Mouse (Mus musculus) embryonic facial prominence, embryonic 13.5 days (tissue): ENCODE data around the gene Hipk2. TPM values are rescaled to one million over a fixed set of nuclear protein-coding genes. Genes with fewer than 3 reads are reported as not detected.
"Not testable (repeated sequence)": the region's sequence is repeated elsewhere in the genome, so short reads cannot be mapped to it uniquely, and the experiment has no call there.

Experiments used
- ATAC-seq: fragments of 200-750 bp; cut with Nextera tagmentation; 2 replicates; pipeline ENCODE4 v1.8.0; 2017; ENCODE audit warnings: low read depth; ENCODE audit not compliant: insufficient number of reproducible peaks, insufficient read depth, low FRiP score, low TSS enrichment
- H3K27ac ChIP-seq: fragments of 300-500 bp; sonication (generic); 2 replicates; pipeline ENCODE4 v1.5.1; 2015; ENCODE audit warnings: moderate library complexity, mild to moderate bottlenecking, inconsistent platforms
- H3K27me3 ChIP-seq: fragments of 300-500 bp; sonication (generic); 2 replicates; pipeline ENCODE4 v1.6.1; 2015; ENCODE audit warnings: mild to moderate bottlenecking, inconsistent platforms
- H3K36me3 ChIP-seq: fragments of 300-500 bp; sonication (generic); 2 replicates; pipeline ENCODE4 v1.6.1; 2015; ENCODE audit warnings: mild to moderate bottlenecking, inconsistent platforms
- H3K4me1 ChIP-seq: fragments of 300-500 bp; sonication (generic); 2 replicates; pipeline ENCODE4 v1.6.1; 2015; ENCODE audit warnings: inconsistent platforms
- H3K4me2 ChIP-seq: fragments of 300-500 bp; sonication (generic); 2 replicates; pipeline ENCODE4 v1.6.1; 2015; ENCODE audit warnings: moderate library complexity, mild to moderate bottlenecking, inconsistent platforms
- H3K4me3 ChIP-seq: fragments of 300-500 bp; sonication (generic); 2 replicates; pipeline ENCODE4 v1.5.1; 2015; ENCODE audit warnings: mild to moderate bottlenecking, inconsistent platforms
- H3K9ac ChIP-seq: fragments of 300-500 bp; sonication (generic); 2 replicates; pipeline ENCODE4 v1.6.1; 2015; ENCODE audit warnings: mild to moderate bottlenecking, inconsistent platforms
- H3K9me3 ChIP-seq: fragments of 300-500 bp; sonication (generic); 2 replicates; pipeline ENCODE4 v1.6.1; 2016; ENCODE audit warnings: inconsistent platforms
- WGBS: fragments of 180-500 bp; shearing (Covaris S2); methylation state at CpG from one replicate; pipeline ENCODE4 v1.1.7; 2015; ENCODE audit warnings: mixed read lengths; 5-methylcytosine and 5-hydroxymethylcytosine counted together
- polyA plus RNA-seq: library from polyadenylated mRNA; unstranded; fragments of >200 nt; fragmentation: Nextera tagmentation; extraction: Ambion mirVana; gene quantifications from 2 replicates; pipeline ENCODE4 v1.2.1, GENCODE M21; 2015

The Hipk2 gene
- polyA plus RNA-seq, 1 experiment from 2014 or later = 16.2 TPM

DNA sequence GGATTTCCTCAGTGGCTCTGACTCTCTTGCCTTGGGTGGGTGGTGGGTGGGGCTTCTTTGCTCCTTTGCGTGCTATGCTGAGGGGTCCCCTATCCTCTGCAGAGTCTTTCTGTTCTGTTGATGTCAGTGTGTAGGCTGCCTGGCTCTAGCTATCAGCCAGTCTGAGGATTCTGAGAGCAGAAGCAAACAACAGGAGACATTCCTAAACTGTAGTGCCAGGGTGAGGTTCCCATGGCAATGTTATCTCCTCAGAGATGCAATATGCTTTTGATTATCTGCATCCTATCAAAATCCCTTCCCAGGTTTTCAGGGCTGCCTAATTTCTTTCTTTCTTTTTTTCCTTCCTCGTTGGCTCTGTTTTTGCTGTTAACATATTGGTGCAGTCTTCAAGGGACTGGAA is 193.4 kb downstream of the Hipk2 start:
- no peak overlapping the region for H3K4me3 ChIP-seq
- no peak for ATAC-seq
- no peaks in the 10 kb centered on the region for H3K27me3 ChIP-seq
- no peaks in the 10 kb centered on the region for H3K4me1 ChIP-seq
- no peak overlapping the region for H3K4me2 ChIP-seq
- no peaks in the 10 kb centered on the region for H3K9me3 ChIP-seq
- no peak overlapping the region for H3K27ac ChIP-seq
- H3K9ac ChIP-seq = no peak overlapping the region
- WGBS = 38% methylated on average over 2 of the region's 2 CpGs
- peaks cover 3% of the 10 kb centered on the region; the same call in 1 of the 2 replicates for H3K36me3 ChIP-seq

GRCm38 (mm10) chr6:38677629-38678028 is 198.3 kb downstream of the Hipk2 start:
- Histone ChIP-seq H3K36me3 (peaks cover 3% of the 10 kb centered on the region; the same call in 1 of the 2 replicates), H3K4me1 (no peaks in the 10 kb centered on the region), H3K9ac (no peak overlapping the region), H3K9me3 (no peaks in the 10 kb centered on the region; the same call in 1 of the 2 replicates), H3K4me3 (no peak overlapping the region), H3K27me3 (no peaks in the 10 kb centered on the region), H3K4me2 (no peak overlapping the region), H3K27ac (no peak overlapping the region)
- 76% methylated on average over 9 of the region's 9 CpGs for WGBS
- ATAC-seq = no peak

DNA sequence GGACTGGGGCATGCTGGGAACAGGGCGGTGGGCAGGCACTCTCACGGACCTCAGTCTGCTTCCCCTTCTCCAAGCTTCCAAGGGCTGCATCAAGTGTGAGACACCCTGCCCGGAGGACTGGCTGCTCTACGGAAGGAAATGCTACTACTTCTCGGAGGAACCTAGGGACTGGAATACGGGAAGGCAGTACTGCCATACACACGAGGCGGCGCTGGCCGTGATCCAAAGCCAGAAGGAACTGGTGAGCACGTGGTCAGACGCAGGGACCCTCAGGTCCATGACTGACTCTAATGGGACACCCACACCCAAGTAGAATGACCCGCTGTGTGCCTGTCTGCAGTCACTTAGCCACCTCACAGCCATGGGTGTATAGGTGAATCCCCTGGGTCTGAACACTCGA is 199.2 kb downstream of the Hipk2 start:
- no peak for ATAC-seq
- H3K9ac ChIP-seq = no peak overlapping the region
- WGBS = 74% methylated on average over 14 of the region's 14 CpGs

DNA sequence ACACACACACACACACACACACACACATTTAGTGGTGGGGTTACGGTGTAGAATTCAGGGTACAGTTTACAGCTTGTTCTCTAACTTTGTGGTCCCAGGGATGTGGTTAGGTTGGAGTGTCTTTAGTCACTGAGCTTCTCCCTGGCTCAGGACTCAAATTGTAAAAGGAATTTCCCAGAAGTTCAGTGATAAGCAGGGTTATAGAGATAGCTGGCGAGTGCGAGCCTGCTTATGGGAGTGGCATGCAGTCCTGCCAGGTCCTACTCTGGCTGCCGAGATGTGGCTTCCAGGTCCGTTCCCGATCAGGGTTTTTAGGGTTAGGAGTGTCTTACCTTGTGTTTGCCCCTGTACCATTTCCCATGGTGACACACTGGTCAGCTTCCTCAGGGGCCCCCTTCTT is 199.7 kb downstream of the Hipk2 start:
- Histone ChIP-seq H3K36me3 (no peaks in the 10 kb centered on the region), H3K4me3 (no peak overlapping the region), H3K27me3 (no peaks in the 10 kb centered on the region), H3K4me2 (no peak overlapping the region), H3K4me1 (no peaks in the 10 kb centered on the region), H3K9ac (no peak overlapping the region), H3K9me3 (no peaks in the 10 kb centered on the region; the same call in 1 of the 2 replicates), H3K27ac (no peak overlapping the region)
- WGBS = 80% methylated on average over 6 of the region's 6 CpGs
- no peak for ATAC-seq

More for the DNA sequence above, 199.2 kb downstream of the Hipk2 start:
- peaks cover under 1% of the 10 kb centered on the region; the same call in 1 of the 2 replicates for H3K36me3 ChIP-seq
- no peak overlapping the region for H3K4me2 ChIP-seq
- H3K27ac ChIP-seq = no peak overlapping the region
- no peaks in the 10 kb centered on the region for H3K27me3 ChIP-seq
- H3K4me3 ChIP-seq = no peak overlapping the region
- H3K9me3 ChIP-seq = no peaks in the 10 kb centered on the region; the same call in 1 of the 2 replicates
- H3K4me1 ChIP-seq = no peaks in the 10 kb centered on the region

DNA sequence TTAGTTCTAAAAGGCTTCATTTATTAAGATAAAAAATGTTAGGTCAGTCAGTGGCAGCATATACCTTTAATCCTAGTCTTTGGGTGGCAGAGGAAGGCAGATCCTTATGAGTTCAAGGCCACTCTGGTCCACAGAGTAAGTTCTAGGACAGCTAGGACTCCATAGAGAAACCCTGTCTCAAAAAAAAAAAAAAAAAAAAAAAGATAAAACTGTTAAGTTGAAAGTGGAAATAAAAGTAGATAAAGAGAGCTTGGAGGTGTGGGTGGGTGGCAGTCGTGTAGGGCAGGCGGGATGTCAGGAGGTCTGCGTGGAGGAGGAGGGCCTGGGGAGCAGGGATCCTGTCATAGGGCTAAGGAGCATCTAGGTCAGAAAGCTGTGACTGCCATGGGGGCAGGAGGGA is 204.0 kb downstream of the Hipk2 start:
- ATAC-seq = no peak
- 88% methylated on average over 3 of the region's 3 CpGs for WGBS

DNA sequence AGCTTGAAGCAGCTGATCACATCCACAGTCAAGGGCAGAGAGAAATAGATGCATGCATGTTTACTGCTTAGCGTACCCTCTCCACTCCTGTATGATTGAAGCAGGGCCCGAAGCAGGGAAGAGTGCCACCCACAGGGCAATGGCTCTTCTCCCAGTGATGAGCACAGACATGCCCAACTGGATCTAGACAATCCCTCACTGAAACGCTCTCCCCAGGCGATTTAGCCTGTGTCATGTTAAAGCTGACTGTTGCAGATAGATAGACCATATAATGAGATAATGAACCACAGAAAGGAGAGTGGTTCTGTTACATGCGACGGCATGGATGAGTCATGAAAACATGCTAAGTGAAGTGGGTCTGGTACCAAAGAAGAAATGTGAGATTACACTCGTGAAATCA is 204.7 kb downstream of the Hipk2 start:
- Histone ChIP-seq H3K27ac (no peak overlapping the region), H3K9ac (no peak overlapping the region), H3K4me1 (no peaks in the 10 kb centered on the region), H3K4me3 (no peak overlapping the region), H3K9me3 (no peaks in the 10 kb centered on the region; the same call in 1 of the 2 replicates), H3K36me3 (no peaks in the 10 kb centered on the region), H3K27me3 (no peaks in the 10 kb centered on the region), H3K4me2 (no peak overlapping the region)
- WGBS = 61% methylated on average over 7 of the region's 7 CpGs
- ATAC-seq = no peak

More for the DNA sequence above, 204.0 kb downstream of the Hipk2 start:
- H3K4me3 ChIP-seq = no peak overlapping the region
- no peaks in the 10 kb centered on the region for H3K4me1 ChIP-seq
- no peak overlapping the region for H3K9ac ChIP-seq
- no peaks in the 10 kb centered on the region for H3K27me3 ChIP-seq
- no peaks in the 10 kb centered on the region for H3K36me3 ChIP-seq
- H3K4me2 ChIP-seq = no peak overlapping the region
- H3K9me3 ChIP-seq = no peaks in the 10 kb centered on the region; the same call in 1 of the 2 replicates
- H3K27ac ChIP-seq = no peak overlapping the region

- H3K27me3 ChIP-seq, H3K4me2 ChIP-seq, H3K4me3 ChIP-seq, H3K27ac ChIP-seq, H3K36me3 ChIP-seq, ATAC-seq, H3K9ac ChIP-seq, H3K4me1 ChIP-seq, H3K9me3 ChIP-seq: not testable (repeated sequence)
- WGBS = 71% methylated on average over 1 of the region's 1 CpGs
Measured at GRCm38 (mm10) chr6:38670488-38670887, 205.5 kb downstream of the Hipk2 start.

GRCm38 (mm10) chr6:38669580-38669979 is 206.4 kb downstream of the Hipk2 start:
- no peak for ATAC-seq

DNA sequence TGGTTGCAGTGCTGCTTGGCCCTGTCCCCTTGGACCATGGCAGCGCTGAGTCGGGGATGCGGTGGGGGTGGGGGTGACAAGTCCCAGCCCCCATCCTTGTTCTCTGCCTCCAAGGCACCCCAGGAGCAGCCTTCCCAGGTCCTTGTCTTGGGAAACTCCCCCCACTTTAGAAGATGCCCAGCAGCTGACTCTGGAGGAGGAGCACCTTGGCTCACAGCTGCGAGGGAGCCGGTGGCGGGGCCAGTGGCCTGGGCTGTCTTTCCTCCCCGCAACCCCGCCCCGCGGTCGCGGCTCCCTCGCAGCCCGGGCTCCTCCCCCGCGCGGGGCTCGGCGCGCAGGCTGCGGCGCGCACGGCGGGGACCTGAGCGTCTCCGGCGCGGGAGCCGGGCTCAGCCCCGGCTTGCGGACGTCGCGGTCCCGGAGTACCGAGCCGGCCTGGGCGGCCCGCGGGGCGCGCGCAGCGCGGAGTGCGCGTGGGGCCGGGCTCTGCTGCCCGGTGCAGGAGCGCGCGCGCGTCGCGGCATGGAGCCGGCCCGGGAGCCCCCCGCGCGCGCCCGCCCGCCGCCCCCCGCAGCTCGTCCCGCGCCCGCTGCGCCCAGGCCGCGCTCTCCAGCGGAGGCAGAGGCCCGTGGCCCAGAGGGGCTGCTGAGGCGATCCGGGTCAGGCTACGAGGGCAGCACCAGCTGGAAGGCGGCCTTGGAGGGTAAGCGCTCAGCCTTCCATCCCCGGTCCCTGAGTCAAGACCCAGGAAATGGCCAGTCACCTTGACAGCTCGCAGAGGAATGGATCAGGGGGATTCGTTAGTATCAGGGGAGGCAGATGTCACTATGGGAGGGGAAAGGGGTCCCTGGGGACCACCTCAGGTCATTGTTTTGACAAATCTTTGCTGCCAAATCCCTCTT is 213.0 kb downstream of the Hipk2 start, which contains the start of gene Clec2l:
Gene Clec2l, plus strand, starts transcription at position 356 of the 902 bp plus-strand sequence.
- H3K27ac ChIP-seq = no peak within 1 kb of the TSS
- peak within 1 kb of the TSS; percentile 64 for H3K4me3 ChIP-seq
- no peaks in the 10 kb centered on the region for H3K36me3 ChIP-seq
- peak within 1 kb of the TSS; percentile 88 for H3K4me2 ChIP-seq
- H3K9ac ChIP-seq = peak within 1 kb of the TSS; percentile 76
- peaks cover 33% of the 10 kb centered on the region for H3K27me3 ChIP-seq
- peak; percentile 57; the same call in 1 of the 2 replicates for ATAC-seq
- no peaks in the 10 kb centered on the region for H3K9me3 ChIP-seq
- H3K4me1 ChIP-seq = peaks cover 7% of the 10 kb centered on the region; the same call in 1 of the 2 replicates
- WGBS = 1% methylated on average over 63 of the region's 84 CpGs

More at GRCm38 (mm10) chr6:38669580-38669979, 206.4 kb downstream of the Hipk2 start:
- no peaks in the 10 kb centered on the region for H3K4me1 ChIP-seq
- H3K4me3 ChIP-seq = no peak overlapping the region
- WGBS = 64% methylated on average over 6 of the region's 6 CpGs
- peaks cover 9% of the 10 kb centered on the region for H3K27me3 ChIP-seq
- H3K36me3 ChIP-seq = no peaks in the 10 kb centered on the region
- no peak overlapping the region for H3K4me2 ChIP-seq
- no peak overlapping the region for H3K27ac ChIP-seq
- H3K9me3 ChIP-seq = no peaks in the 10 kb centered on the region; the same call in 1 of the 2 replicates
- no peak overlapping the region for H3K9ac ChIP-seq

GRCm38 (mm10) chr6:38661626-38662025 is 214.3 kb downstream of the Hipk2 start:
- Histone ChIP-seq H3K4me1 (peaks cover 7% of the 10 kb centered on the region; the same call in 1 of the 2 replicates), H3K4me3 (no peak overlapping the region), H3K36me3 (no peaks in the 10 kb centered on the region), H3K27me3 (peaks cover 33% of the 10 kb centered on the region), H3K9ac (no peak overlapping the region), H3K27ac (no peak overlapping the region), H3K9me3 (no peaks in the 10 kb centered on the region), H3K4me2 (no peak overlapping the region)
- no peak for ATAC-seq
- 30% methylated on average over 4 of the region's 4 CpGs for WGBS

DNA sequence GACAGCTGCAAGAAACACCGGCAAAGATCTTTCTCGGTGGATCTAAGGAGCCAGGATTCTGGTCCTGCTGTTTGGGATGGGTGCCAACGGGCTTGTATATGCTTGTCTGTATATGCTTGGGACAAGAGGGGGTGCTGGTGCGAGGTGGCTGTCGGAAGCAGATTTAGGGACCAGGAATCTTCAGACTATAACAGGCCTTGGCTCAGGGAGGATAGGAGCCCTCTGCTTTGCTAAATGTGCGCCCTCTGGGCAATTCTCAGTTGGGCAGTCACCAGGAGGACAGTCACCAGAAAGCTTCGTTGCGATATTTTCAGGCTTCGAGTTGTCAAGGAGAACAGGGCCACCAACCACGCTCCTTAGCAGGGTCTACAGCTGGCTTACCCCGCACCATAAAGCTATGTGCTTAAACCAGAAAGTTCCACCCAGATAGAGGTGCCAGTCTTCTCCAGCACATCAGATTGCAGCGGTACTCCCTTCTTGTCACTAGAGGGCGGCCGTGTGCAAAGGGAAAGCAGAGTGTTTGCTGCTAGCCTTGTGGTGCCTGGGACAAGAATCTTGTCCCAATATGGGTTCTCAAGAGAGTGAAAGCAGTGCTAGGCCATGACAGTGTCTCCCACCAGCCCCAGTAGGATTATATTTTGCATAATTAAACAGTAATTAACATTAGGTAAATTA is 225.6 kb downstream of the Hipk2 start:
- Histone ChIP-seq H3K36me3 (no peaks in the 10 kb centered on the region), H3K27ac (no peak overlapping the region), H3K4me1 (no peaks in the 10 kb centered on the region), H3K27me3 (no peaks in the 10 kb centered on the region), H3K9ac (no peak overlapping the region), H3K4me3 (no peak overlapping the region), H3K4me2 (no peak overlapping the region), H3K9me3 (no peaks in the 10 kb centered on the region)
- no peak for ATAC-seq
- WGBS = 38% methylated on average over 14 of the region's 14 CpGs
